Mouse (Mus musculus) heart, postnatal 0 days (tissue): ENCODE data around the gene Tmem178. TPM values are rescaled to one million over a fixed set of nuclear protein-coding genes. Genes with fewer than 3 reads are reported as not detected.
A peak's percentile ranks its signal among the peaks of the same experiment; 100 is the strongest.

Source experiments
- ATAC-seq: fragments of 200-750 bp; cut with Nextera tagmentation; 2 replicates; pipeline ENCODE4 v1.8.0; 2017; ENCODE audit warnings: low read depth, moderate number of reproducible peaks, moderate library complexity; ENCODE audit not compliant: insufficient read depth
- DNase-seq: peaks from one replicate; pipeline ENCODE4 v3.0.0-alpha.2; 2016; ENCODE audit warnings: low spot score
- H3K27ac ChIP-seq: fragments of 300-500 bp; sonication (generic); 2 replicates; pipeline ENCODE4 v1.5.1; 2014; ENCODE audit warnings: low read depth, mild to moderate bottlenecking
- H3K27me3 ChIP-seq: fragments of 300-500 bp; sonication (generic); 2 replicates; pipeline ENCODE4 v1.6.1; 2014; ENCODE audit warnings: low read length, mixed read lengths; ENCODE audit not compliant: control insufficient read depth, insufficient read depth
- H3K36me3 ChIP-seq: fragments of 300-500 bp; sonication (generic); replicated peaks from 2 replicates; pipeline ENCODE4 v1.6.1; 2014; ENCODE audit warnings: low read length, mixed read lengths; ENCODE audit not compliant: control insufficient read depth, insufficient read depth
- H3K4me1 ChIP-seq: fragments of 300-500 bp; sonication (generic); 2 replicates; pipeline ENCODE4 v1.6.1; 2014; ENCODE audit warnings: antibody characterized with exemption; ENCODE audit not compliant: control insufficient read depth, insufficient read depth
- H3K4me2 ChIP-seq: fragments of 300-500 bp; sonication (generic); 2 replicates; pipeline ENCODE4 v1.6.1; 2014; ENCODE audit warnings: low read depth, mild to moderate bottlenecking, low read length, moderate library complexity
- H3K4me3 ChIP-seq: fragments of 300-500 bp; sonication (generic); 2 replicates; pipeline ENCODE4 v1.5.1; 2014; ENCODE audit warnings: low read depth, low read length
- H3K9ac ChIP-seq: fragments of 300-500 bp; sonication (generic); replicated peaks from 2 replicates; pipeline ENCODE4 v1.6.1; 2014; ENCODE audit warnings: low read depth, low read length, mixed read lengths
- H3K9me3 ChIP-seq: fragments of 300-500 bp; sonication (generic); replicated peaks from 2 replicates; pipeline ENCODE4 v1.6.1; 2016; ENCODE audit warnings: low read length; ENCODE audit not compliant: control insufficient read depth
- CTCF ChIP-seq: IDR thresholded peaks from 2 replicates; pipeline ENCODE4 v1.5.1; 2016; ENCODE audit warnings: antibody characterized with exemption, control low read depth, low read depth
- EP300 ChIP-seq: IDR thresholded peaks from 2 replicates; pipeline ENCODE4 v1.6.1; 2016; ENCODE audit warnings: antibody characterized with exemption, low read depth
- WGBS: fragments of 180-500 bp; shearing (Covaris S2); extraction: QIAGEN DNeasy Blood & Tissue Kit; methylation state at CpG from one replicate; pipeline ENCODE4 v1.1.7; 2014; 5-methylcytosine and 5-hydroxymethylcytosine counted together
- polyA plus RNA-seq: library from polyadenylated mRNA; unstranded; fragments of >200 nt; fragmentation: Nextera tagmentation; extraction: Ambion mirVana; gene quantifications from 2 replicates; pipeline ENCODE4 v1.2.1, GENCODE M21; 2015
- total RNA-seq: library from RNA; depleted of rRNA; stranded (reverse); fragments of >200 nt; gene quantifications from 2 replicates; pipeline ENCODE4 v1.2.3, GENCODE M21; 2014; ENCODE audit warnings: low replicate concordance

Gene Tmem178
- total and polyA plus RNA-seq, 2 experiments from 2014 or later: 1.8 to 3.1 TPM

DNA sequence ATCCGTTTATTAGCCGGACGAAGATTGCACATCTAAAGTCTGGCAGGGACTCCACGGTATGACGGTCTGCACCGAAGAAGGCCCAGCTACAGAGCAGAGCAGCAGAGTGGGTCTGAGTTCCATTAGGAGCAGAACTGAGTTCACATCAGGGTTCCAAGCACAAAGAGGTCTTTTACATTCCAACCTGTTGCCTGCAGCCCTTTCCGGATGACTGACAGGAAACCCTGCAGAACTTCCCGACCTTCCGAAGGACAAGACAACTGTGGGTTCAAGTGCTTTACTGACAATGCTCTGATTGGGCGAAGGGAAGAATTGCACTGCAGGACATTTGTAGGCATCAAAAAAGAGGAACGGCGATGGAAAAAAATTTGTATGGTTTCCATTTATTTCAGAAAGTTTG lies 56.6 kb downstream of the Tmem178 start:
- no peaks in the 10 kb centered on the region for H3K36me3 ChIP-seq
- H3K4me2 ChIP-seq: no peak overlapping the region
- TF ChIP-seq EP300 (no peak), CTCF (no peak)
- ATAC-seq (no peak), DNase-seq (no peak)
- no peak overlapping the region for H3K27ac ChIP-seq
- no peak overlapping the region for H3K9ac ChIP-seq
- WGBS: 77% methylated on average over 12 of the region's 12 CpGs
- no peaks in the 10 kb centered on the region for H3K27me3 ChIP-seq
- 0 out of 2 replicates have a peak, but pooled peaks cover 3% of the 10 kb centered on the region for H3K9me3 ChIP-seq
- H3K4me3 ChIP-seq: no peak overlapping the region
- peaks cover 14% of the 10 kb centered on the region for H3K4me1 ChIP-seq

DNA sequence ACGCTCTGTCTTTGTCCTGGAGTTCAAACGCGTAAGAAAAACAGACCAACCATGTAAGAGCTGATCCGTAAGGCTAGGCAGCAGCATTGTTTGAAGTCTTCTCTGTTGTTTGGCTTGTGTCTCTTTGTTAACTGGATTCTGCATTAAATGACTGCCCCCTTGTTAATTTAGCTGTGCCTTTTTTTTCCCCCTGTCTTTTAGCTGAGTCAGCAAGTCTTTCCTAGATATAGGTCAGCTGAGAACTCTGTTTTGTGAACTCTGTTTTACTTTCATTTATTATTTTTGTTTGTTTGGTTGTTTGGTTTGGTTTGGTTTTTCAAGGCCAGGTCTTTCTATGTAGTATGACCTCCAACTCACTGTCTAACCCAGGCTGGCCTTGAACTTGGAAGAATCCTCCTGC lies 57.2 kb downstream of the Tmem178 start:
- no peak for DNase-seq
- Histone ChIP-seq H3K27me3 (no peaks in the 10 kb centered on the region), H3K27ac (no peak overlapping the region), H3K9ac (no peak overlapping the region), H3K36me3 (no peaks in the 10 kb centered on the region), H3K9me3 (no peaks in the 10 kb centered on the region), H3K4me1 (peaks cover 14% of the 10 kb centered on the region), H3K4me2 (no peak overlapping the region), H3K4me3 (no peak overlapping the region)
- no peak for ATAC-seq
- TF ChIP-seq EP300: no peak
- TF ChIP-seq CTCF: no peak
- 95% methylated on average over 4 of the region's 4 CpGs for WGBS

DNA sequence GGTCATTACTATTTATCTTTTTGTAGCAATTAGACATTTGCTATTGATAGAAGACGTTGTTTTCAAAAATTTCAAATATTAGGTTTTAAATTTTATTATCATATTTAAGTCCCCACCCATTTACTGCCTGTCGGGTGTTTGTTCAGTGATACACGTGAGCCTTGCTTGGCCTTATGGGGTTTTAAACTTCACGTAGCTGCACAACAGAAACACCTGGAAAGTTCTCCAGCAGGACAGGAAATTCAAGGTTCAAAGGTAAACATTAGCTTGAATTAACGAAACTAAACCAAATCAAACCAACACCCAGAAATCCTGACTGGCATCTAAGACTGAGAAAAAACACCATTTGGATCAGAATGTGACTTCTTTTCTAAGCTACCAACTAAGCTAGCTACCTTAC lies 57.7 kb downstream of the Tmem178 start:
- Histone ChIP-seq H3K4me3 (no peak overlapping the region), H3K36me3 (no peaks in the 10 kb centered on the region), H3K4me2 (no peak overlapping the region), H3K27ac (no peak overlapping the region), H3K9me3 (no peaks in the 10 kb centered on the region), H3K4me1 (peaks cover 11% of the 10 kb centered on the region), H3K27me3 (no peaks in the 10 kb centered on the region), H3K9ac (no peak overlapping the region)
- TF ChIP-seq EP300 (no peak), CTCF (no peak)
- 83% methylated on average over 5 of the region's 5 CpGs for WGBS
- ATAC-seq (no peak), DNase-seq (no peak)

DNA sequence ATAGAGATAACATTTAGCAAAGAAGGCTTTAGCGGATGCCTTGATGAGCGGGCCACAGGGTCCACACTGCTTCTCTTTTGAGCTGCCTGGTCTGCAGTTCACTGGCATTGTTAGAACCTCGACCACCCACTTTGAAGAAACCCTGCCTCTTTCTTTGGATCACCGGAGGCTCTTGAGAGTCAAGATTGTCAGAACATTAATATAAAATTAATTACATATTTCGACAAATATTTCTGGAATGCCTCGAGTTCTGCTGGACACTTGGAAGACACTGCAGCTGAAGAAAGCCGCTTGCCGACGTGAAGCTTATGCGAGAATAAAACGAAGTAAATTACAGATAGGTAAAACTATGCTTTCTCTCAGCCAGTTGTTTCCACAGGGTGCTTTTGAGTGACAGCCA lies 60.0 kb downstream of the Tmem178 start:
- Histone ChIP-seq H3K4me3 (no peak overlapping the region), H3K9ac (no peak overlapping the region), H3K36me3 (no peaks in the 10 kb centered on the region), H3K4me1 (peaks cover 8% of the 10 kb centered on the region), H3K27me3 (no peaks in the 10 kb centered on the region), H3K4me2 (no peak overlapping the region), H3K9me3 (no peaks in the 10 kb centered on the region), H3K27ac (no peak overlapping the region)
- TF ChIP-seq EP300 (no peak), CTCF (no peak)
- ATAC-seq: no peak
- 56% methylated on average over 11 of the region's 11 CpGs for WGBS
- no peak for DNase-seq

DNA sequence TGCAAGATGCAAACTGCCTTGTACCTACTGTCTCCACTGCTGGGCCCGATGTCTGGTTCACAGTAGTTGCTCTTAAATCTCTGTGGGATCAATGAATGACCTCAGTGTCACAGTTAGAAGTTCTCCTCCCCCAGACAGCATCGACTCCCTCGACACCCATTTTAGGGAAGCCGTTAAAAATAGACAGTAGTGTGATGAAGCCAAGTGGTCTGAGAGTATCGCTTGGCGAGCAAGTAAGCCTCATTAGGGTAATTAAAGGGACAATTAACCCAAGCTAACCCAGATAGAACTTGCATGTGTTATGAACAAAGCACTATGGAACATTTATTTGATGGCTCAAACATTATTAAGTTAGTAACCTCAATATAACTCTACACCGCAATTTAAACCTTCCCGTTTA lies 60.9 kb downstream of the Tmem178 start:
- H3K9ac ChIP-seq: no peak overlapping the region
- 35% methylated on average over 8 of the region's 8 CpGs for WGBS
- TF ChIP-seq EP300 (no peak), CTCF (no peak)
- no peak overlapping the region for H3K4me2 ChIP-seq
- H3K4me3 ChIP-seq: no peak overlapping the region
- H3K4me1 ChIP-seq: peaks cover 8% of the 10 kb centered on the region
- ATAC-seq (peak; percentile 30; the same call in 1 of the 2 replicates), DNase-seq (no peak)
- no peaks in the 10 kb centered on the region for H3K36me3 ChIP-seq
- H3K9me3 ChIP-seq: no peaks in the 10 kb centered on the region
- no peaks in the 10 kb centered on the region for H3K27me3 ChIP-seq
- peak overlapping the region; percentile 16; the same call in 1 of the 2 replicates for H3K27ac ChIP-seq

DNA sequence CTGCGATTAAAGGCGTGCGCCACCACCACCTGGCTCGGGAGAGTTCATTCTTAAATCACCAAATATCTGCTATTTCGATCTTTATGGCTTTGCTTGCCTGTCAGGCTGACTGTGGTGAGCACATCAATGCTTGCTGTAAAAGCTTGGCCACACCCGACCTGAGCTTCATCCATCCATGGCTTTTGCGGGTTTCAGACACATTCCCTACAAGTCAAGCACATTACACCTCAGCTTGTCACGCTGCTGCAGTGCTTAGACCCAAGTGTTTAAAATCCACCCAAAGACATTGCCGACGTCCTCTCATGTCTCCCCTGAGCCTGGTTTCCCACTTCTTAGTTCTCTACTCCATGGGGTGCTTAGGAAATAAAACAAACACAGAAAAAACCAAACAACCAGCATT lies 64.7 kb downstream of the Tmem178 start:
- no peak overlapping the region for H3K9ac ChIP-seq
- no peak overlapping the region for H3K27ac ChIP-seq
- ATAC-seq (no peak), DNase-seq (no peak)
- 85% methylated on average over 10 of the region's 10 CpGs for WGBS
- H3K4me2 ChIP-seq: no peak overlapping the region
- peaks cover 8% of the 10 kb centered on the region for H3K4me1 ChIP-seq
- TF ChIP-seq EP300 (no peak), CTCF (no peak)
- H3K36me3 ChIP-seq: no peaks in the 10 kb centered on the region
- H3K27me3 ChIP-seq: no peaks in the 10 kb centered on the region
- no peak overlapping the region for H3K4me3 ChIP-seq
- H3K9me3 ChIP-seq: no peaks in the 10 kb centered on the region
